Mouse (Mus musculus): ENCODE results near the gene Eps15. TPM values are rescaled to one million over a fixed set of nuclear protein-coding genes. Genes with fewer than 3 reads are reported as not detected.
A peak's percentile ranks its signal among the peaks of the same experiment; 100 is the strongest.

Eps15 gene
- polyA plus RNA-seq, 1 experiment: 23.7 TPM

GRCm38 (mm10) chr4:109385599-109385998 lies 105.5 kb downstream of the Eps15 start:
- no peak overlapping the region for H3K4me2 ChIP-seq (ENCODE audit: low read depth)
- no peak overlapping the region for H3ac ChIP-seq (ENCODE audit: control insufficient read depth, insufficient read length)
- no peaks in the 10 kb centered on the region for H3K27me3 ChIP-seq (ENCODE audit: control insufficient read depth, insufficient read depth, insufficient read length)
- H3K79me2 ChIP-seq (ENCODE audit: control insufficient read depth, insufficient read depth): no peaks in the 10 kb centered on the region
- H3K4me3 ChIP-seq: no peak overlapping the region
- H3K36me3 ChIP-seq (ENCODE audit: control insufficient read depth, insufficient read depth): peaks cover 55% of the 10 kb centered on the region
- TF ChIP-seq MYOG (IDR thresholded peaks at IDR 0.05; ENCODE audit: control insufficient read depth in 1 of 3, insufficient read depth in 1 of 3, insufficient read length in 2 of 3, low read depth in 2 of 3): no peak
- TF ChIP-seq POLR2AphosphoS2 (IDR thresholded peaks at IDR 0.05; ENCODE audit: insufficient read length, low read depth): no peak
- TF ChIP-seq POLR2A (IDR thresholded peaks at IDR 0.05; ENCODE audit: insufficient read length, low read depth): no peak
- no peak for TF ChIP-seq CEBPB (IDR thresholded peaks at IDR 0.05; ENCODE audit: insufficient read depth, poor library complexity, severe bottlenecking)

DNA sequence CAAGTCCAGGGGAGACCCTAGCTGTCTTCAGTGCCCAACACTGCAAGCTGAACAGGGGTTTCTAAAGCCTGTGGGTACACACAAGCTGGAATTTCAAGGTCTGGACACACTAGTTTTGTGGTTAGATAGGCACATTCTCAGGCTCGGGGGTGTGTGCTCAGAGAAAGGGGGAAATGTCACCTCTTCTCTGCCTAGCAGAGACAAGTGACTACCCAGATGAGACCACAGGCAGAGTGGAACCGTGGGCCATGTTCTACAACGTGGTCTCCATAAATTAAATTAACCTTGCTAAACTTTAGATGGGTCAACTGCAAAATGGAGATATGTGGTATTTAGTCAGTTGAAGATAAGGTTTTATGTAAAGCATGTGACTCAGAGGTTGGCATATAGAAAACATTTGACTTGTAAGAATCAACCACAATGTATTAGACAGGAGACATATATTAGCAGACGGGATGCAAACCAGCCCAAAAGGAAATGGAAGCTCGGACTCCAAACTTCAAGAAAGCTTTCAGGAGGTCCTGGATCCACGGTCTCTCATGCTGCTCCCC lies 113.2 kb downstream of the Eps15 start:
- Histone ChIP-seq H3K27me3 (ENCODE audit: control insufficient read depth, insufficient read depth, insufficient read length) (no peaks in the 10 kb centered on the region), H3K4me3 (no peak overlapping the region), H3ac (ENCODE audit: control insufficient read depth, insufficient read length) (no peak overlapping the region), H3K79me2 (ENCODE audit: control insufficient read depth, insufficient read depth) (no peaks in the 10 kb centered on the region), H3K36me3 (ENCODE audit: control insufficient read depth, insufficient read depth) (peaks cover 5% of the 10 kb centered on the region), H3K4me2 (ENCODE audit: low read depth) (no peak overlapping the region)
- TF ChIP-seq TCF3 (IDR thresholded peaks at IDR 0.05; ENCODE audit: insufficient read length, low read depth) (no peak), POLR2A (IDR thresholded peaks at IDR 0.05; ENCODE audit: insufficient read length, low read depth) (no peak), MYOG (IDR thresholded peaks at IDR 0.05; ENCODE audit: control insufficient read depth in 1 of 3, insufficient read depth in 1 of 3, insufficient read length in 2 of 3, low read depth in 2 of 3) (no peak), E2F4 (IDR thresholded peaks at IDR 0.05; ENCODE audit: insufficient read depth) (no peak), TCF12 (IDR thresholded peaks at IDR 0.05; ENCODE audit: insufficient read depth, poor library complexity, severe bottlenecking) (no peak), CEBPB (IDR thresholded peaks at IDR 0.05; ENCODE audit: insufficient read depth, poor library complexity, severe bottlenecking) (no peak), MAX (IDR thresholded peaks at IDR 0.05; ENCODE audit: low read depth) (no peak), USF1 (IDR thresholded peaks at IDR 0.05; ENCODE audit: low read depth) (no peak)

GRCm38 (mm10) chr4:109393902-109394301 lies 113.8 kb downstream of the Eps15 start:
- Histone ChIP-seq H3ac (ENCODE audit: control insufficient read depth, insufficient read length) (no peak overlapping the region), H3K27me3 (ENCODE audit: control insufficient read depth, insufficient read depth, insufficient read length) (no peaks in the 10 kb centered on the region), H3K4me3 (no peak overlapping the region), H3K79me2 (ENCODE audit: control insufficient read depth, insufficient read depth) (no peaks in the 10 kb centered on the region), H3K4me2 (ENCODE audit: low read depth) (no peak overlapping the region), H3K36me3 (ENCODE audit: control insufficient read depth, insufficient read depth) (peaks cover 2% of the 10 kb centered on the region)
- TF ChIP-seq MYOD1 (IDR thresholded peaks at IDR 0.05; ENCODE audit: control insufficient read depth in 1 of 3, insufficient read length in 2 of 3, low read depth in 2 of 3) (peak in 1 of 3 experiments; percentile 42), POLR2AphosphoS2 (IDR thresholded peaks at IDR 0.05; ENCODE audit: insufficient read length, low read depth) (peak; percentile 37), MYOG (IDR thresholded peaks at IDR 0.05; ENCODE audit: control insufficient read depth in 1 of 3, insufficient read depth in 1 of 3, insufficient read length in 2 of 3, low read depth in 2 of 3) (peak in 2 of 3 experiments; percentile 12 to 46), REST (IDR thresholded peaks at IDR 0.05; ENCODE audit: insufficient read depth, insufficient read length) (no peak), CEBPB (IDR thresholded peaks at IDR 0.05; ENCODE audit: insufficient read depth, poor library complexity, severe bottlenecking) (no peak)

DNA sequence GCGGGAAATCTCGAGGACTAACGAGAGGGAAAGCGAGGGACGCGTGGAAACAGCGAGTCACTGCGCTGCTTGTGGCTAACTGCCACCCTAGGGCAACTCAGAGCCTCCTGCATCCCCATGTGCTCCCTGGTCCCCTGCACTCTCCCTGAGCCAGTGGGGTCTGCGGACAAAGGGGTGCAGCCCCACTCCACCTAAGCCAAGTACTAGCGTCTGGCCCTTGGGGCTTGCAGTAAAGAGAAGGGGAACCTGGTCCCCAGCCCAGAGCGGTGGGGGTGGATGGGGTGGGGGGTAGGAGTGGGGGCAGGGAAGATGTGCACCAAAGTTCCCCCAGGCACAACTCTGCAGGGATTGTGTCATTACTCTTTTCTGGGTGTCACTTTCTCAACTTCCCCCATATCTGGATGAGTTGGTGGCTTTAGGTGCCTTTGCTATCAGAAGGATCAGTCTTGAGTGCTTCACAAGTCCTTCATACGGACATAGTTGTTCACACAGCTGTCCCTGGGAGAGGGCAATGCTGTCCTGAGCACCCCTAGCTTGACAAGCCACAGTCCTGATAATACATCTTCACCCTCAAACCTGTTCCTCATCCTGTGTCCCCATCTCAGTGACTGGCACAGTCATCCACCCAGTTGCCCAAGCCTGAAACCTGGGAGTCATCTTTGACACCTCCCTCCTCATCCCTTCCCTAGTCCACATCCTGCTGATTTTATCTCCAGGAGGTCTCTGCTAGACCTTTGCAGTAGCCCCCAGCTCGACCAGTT lies 114.4 kb downstream of the Eps15 start:
- TF ChIP-seq USF1 (IDR thresholded peaks at IDR 0.05; ENCODE audit: low read depth): no peak
- no peak for TF ChIP-seq MYOG (IDR thresholded peaks at IDR 0.05; ENCODE audit: control insufficient read depth in 1 of 3, insufficient read depth in 1 of 3, insufficient read length in 2 of 3, low read depth in 2 of 3)
- TF ChIP-seq CEBPB (IDR thresholded peaks at IDR 0.05; ENCODE audit: insufficient read depth, poor library complexity, severe bottlenecking): no peak
- no peak for TF ChIP-seq MAX (IDR thresholded peaks at IDR 0.05; ENCODE audit: low read depth)
- TF ChIP-seq SRF (IDR thresholded peaks at IDR 0.05; ENCODE audit: control insufficient read depth, insufficient read length, low read depth): no peak
- TF ChIP-seq TCF12 (IDR thresholded peaks at IDR 0.05; ENCODE audit: insufficient read depth, poor library complexity, severe bottlenecking): no peak
- no peak for TF ChIP-seq REST (IDR thresholded peaks at IDR 0.05; ENCODE audit: insufficient read depth, insufficient read length)
- TF ChIP-seq TCF3 (IDR thresholded peaks at IDR 0.05; ENCODE audit: insufficient read length, low read depth): no peak
- no peak for TF ChIP-seq E2F4 (IDR thresholded peaks at IDR 0.05; ENCODE audit: insufficient read depth)
- TF ChIP-seq POLR2AphosphoS2 (IDR thresholded peaks at IDR 0.05; ENCODE audit: insufficient read length, low read depth): no peak
- H3K4me2 ChIP-seq (ENCODE audit: low read depth): no peak overlapping the region
- H3K36me3 ChIP-seq (ENCODE audit: control insufficient read depth, insufficient read depth): no peaks in the 10 kb centered on the region
- no peak overlapping the region for H3K4me3 ChIP-seq
- no peaks in the 10 kb centered on the region for H3K79me2 ChIP-seq (ENCODE audit: control insufficient read depth, insufficient read depth)
- H3K27me3 ChIP-seq (ENCODE audit: control insufficient read depth, insufficient read depth, insufficient read length): no peaks in the 10 kb centered on the region
- no peak overlapping the region for H3ac ChIP-seq (ENCODE audit: control insufficient read depth, insufficient read length)

GRCm38 (mm10) chr4:109400366-109400980 lies 120.4 kb downstream of the Eps15 start:
- H3K4me2 ChIP-seq (ENCODE audit: low read depth): no peak overlapping the region
- no peak overlapping the region for H3K4me3 ChIP-seq
- TF ChIP-seq TCF12 (IDR thresholded peaks at IDR 0.05; ENCODE audit: insufficient read depth, poor library complexity, severe bottlenecking) (no peak), MAX (IDR thresholded peaks at IDR 0.05; ENCODE audit: low read depth) (no peak), REST (IDR thresholded peaks at IDR 0.05; ENCODE audit: insufficient read depth, insufficient read length) (no peak), E2F4 (IDR thresholded peaks at IDR 0.05; ENCODE audit: insufficient read depth) (no peak), MYOG (IDR thresholded peaks at IDR 0.05; ENCODE audit: control insufficient read depth in 1 of 3, insufficient read depth in 1 of 3, insufficient read length in 2 of 3, low read depth in 2 of 3) (no peak), CEBPB (IDR thresholded peaks at IDR 0.05; ENCODE audit: insufficient read depth, poor library complexity, severe bottlenecking) (no peak), POLR2AphosphoS2 (IDR thresholded peaks at IDR 0.05; ENCODE audit: insufficient read length, low read depth) (no peak), POLR2A (IDR thresholded peaks at IDR 0.05; ENCODE audit: insufficient read length, low read depth) (no peak), USF1 (IDR thresholded peaks at IDR 0.05; ENCODE audit: low read depth) (no peak), SRF (IDR thresholded peaks at IDR 0.05; ENCODE audit: control insufficient read depth, insufficient read length, low read depth) (no peak), MYOD1 (IDR thresholded peaks at IDR 0.05; ENCODE audit: control insufficient read depth in 1 of 3, insufficient read length in 2 of 3, low read depth in 2 of 3) (no peak), TCF3 (IDR thresholded peaks at IDR 0.05; ENCODE audit: insufficient read length, low read depth) (no peak)
- no peaks in the 10 kb centered on the region for H3K79me2 ChIP-seq (ENCODE audit: control insufficient read depth, insufficient read depth)
- no peaks in the 10 kb centered on the region for H3K36me3 ChIP-seq (ENCODE audit: control insufficient read depth, insufficient read depth)
- H3K27me3 ChIP-seq (ENCODE audit: control insufficient read depth, insufficient read depth, insufficient read length): no peaks in the 10 kb centered on the region
- H3ac ChIP-seq (ENCODE audit: control insufficient read depth, insufficient read length): no peak overlapping the region

All from myocyte (in vitro differentiated cells).